Mouse (Mus musculus): ENCODE measurements around the gene Cd1d1.

DNA sequence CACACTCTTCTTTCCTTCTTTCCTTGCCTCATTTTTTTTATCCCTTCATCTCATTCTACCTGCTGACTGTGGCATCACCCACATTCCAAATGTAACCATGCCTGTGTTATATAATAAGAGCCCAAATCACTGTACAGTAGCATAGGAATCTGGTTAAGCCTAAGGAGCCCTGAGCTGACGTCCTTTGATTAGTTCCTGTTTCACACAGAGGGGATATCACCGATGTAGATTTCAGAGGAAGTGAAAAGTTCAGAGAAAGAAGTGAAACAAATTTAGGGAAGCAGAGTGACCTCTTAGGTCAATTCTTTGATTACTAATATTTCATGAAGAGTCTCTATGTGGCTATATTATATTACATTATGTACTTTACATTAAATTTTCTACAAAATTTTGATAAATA, 18.5 kb upstream of the Cd1d1 start:
- TF ChIP-seq CTCF (conservative IDR thresholded peaks at IDR 0.05; ENCODE audit: insufficient read depth, insufficient read length, low read depth, low read length) (no peak), POLR2A (IDR thresholded peaks at IDR 0.05; ENCODE audit: low read depth, low read length) (no peak)

Data from kidney, adult 2 months (tissue).